Mouse (Mus musculus): ENCODE measurements around the gene Nppa. TPM values are rescaled to one million over a fixed set of nuclear protein-coding genes. Genes with fewer than 3 reads are reported as not detected.

Nppa gene
- total and polyA plus RNA-seq, 3 experiments: 0.26 TPM; not detected in 2

DNA sequence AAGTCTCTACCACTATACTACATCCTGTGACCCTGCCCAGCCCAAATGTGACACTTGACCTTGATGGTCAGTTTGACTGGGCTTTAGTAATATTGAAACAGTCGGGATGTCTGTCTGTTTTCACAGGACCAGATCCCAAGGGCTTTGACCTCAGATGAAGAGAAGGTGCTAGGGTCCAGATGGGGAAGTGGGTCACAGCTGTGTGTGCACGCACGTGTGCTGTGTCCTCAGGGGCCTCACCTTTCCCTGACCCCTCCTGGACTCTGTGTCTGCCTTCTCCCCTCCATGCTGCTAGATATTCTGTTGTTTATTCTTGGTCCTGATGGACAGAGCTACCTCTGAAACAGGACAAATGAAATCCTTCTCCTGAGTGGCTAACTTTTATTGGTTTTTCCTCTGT, 10.8 kb downstream of the Nppa start:
- H3K4me3 ChIP-seq (ENCODE audit: control insufficient read depth in 1 of 2, insufficient read depth in 1 of 2, low read depth in 2 of 2, low read length in 2 of 2): no peak overlapping the region
- no peaks in the 10 kb centered on the region; a peak in 1 of 4 replicates for H3K36me3 ChIP-seq (ENCODE audit: control insufficient read depth in 1 of 2, insufficient read depth in 2 of 2, low read length in 2 of 2)
- no peaks in the 10 kb centered on the region for H3K27me3 ChIP-seq (ENCODE audit: control insufficient read depth in 1 of 2, insufficient read depth in 2 of 2, low read length in 2 of 2)
- no peak for DNase-seq (ENCODE audit: low read depth, low spot score)
- no peaks in the 10 kb centered on the region for H3K9me3 ChIP-seq (replicated peaks; ENCODE audit: insufficient read depth, low read length)
- no peaks in the 10 kb centered on the region for H3K79me2 ChIP-seq (ENCODE audit: control insufficient read depth, insufficient read depth, low read length, poor library complexity)
- H3K4me1 ChIP-seq (ENCODE audit: control insufficient read depth in 1 of 2, insufficient read depth in 2 of 2, low read length in 2 of 2): no peaks in the 10 kb centered on the region
- no peak overlapping the region for H3K9ac ChIP-seq (ENCODE audit: control insufficient read depth, low read depth, low read length, poor library complexity, severe bottlenecking)
- H3K27ac ChIP-seq (ENCODE audit: control insufficient read depth, low read depth, low read length): no peak overlapping the region
- TF ChIP-seq ZC3H11A (IDR thresholded peaks at IDR 0.05; ENCODE audit: low read depth, low read length) (no peak), NELFE (IDR thresholded peaks at IDR 0.05; ENCODE audit: low read depth, low read length) (no peak), TCF12 (IDR thresholded peaks at IDR 0.05; ENCODE audit: low read depth, low read length) (no peak), GATA1 (IDR thresholded peaks at IDR 0.05; ENCODE audit: low read depth, low read length) (no peak), MYB (IDR thresholded peaks at IDR 0.05; ENCODE audit: low read depth, low read length) (no peak), POLR2AphosphoS5 (IDR thresholded peaks at IDR 0.05; ENCODE audit: borderline replicate concordance, low read depth, low read length) (no peak), NRF1 (IDR thresholded peaks at IDR 0.05; ENCODE audit: insufficient read depth, low read depth, low read length, poor library complexity, severe bottlenecking) (no peak), POLR2AphosphoS2 (IDR thresholded peaks at IDR 0.05; ENCODE audit: low read length) (no peak), TBP (IDR thresholded peaks at IDR 0.05; ENCODE audit: low read depth, low read length) (no peak)

GRCm38 (mm10) chr4:148012216-148012615, 11.7 kb downstream of the Nppa start:
- Histone ChIP-seq H3K4me3 (ENCODE audit: control insufficient read depth in 1 of 2, insufficient read depth in 1 of 2, low read depth in 2 of 2, low read length in 2 of 2) (no peak overlapping the region), H3K9me3 (replicated peaks; ENCODE audit: insufficient read depth, low read length) (no peaks in the 10 kb centered on the region), H3K36me3 (ENCODE audit: control insufficient read depth in 1 of 2, insufficient read depth in 2 of 2, low read length in 2 of 2) (no peaks in the 10 kb centered on the region; a peak in 1 of 4 replicates)

GRCm38 (mm10) chr4:148015418-148015817, 14.9 kb downstream of the Nppa start:
- Histone ChIP-seq H3K4me1 (ENCODE audit: control insufficient read depth in 1 of 2, insufficient read depth in 2 of 2, low read length in 2 of 2) (no peaks in the 10 kb centered on the region), H3K9ac (ENCODE audit: control insufficient read depth, low read depth, low read length, poor library complexity, severe bottlenecking) (no peak overlapping the region), H3K27ac (ENCODE audit: control insufficient read depth, low read depth, low read length) (no peak overlapping the region), H3K27me3 (ENCODE audit: control insufficient read depth in 1 of 2, insufficient read depth in 2 of 2, low read length in 2 of 2) (no peaks in the 10 kb centered on the region), H3K36me3 (ENCODE audit: control insufficient read depth in 1 of 2, insufficient read depth in 2 of 2, low read length in 2 of 2) (no peaks in the 10 kb centered on the region), H3K79me2 (ENCODE audit: control insufficient read depth, insufficient read depth, low read length, poor library complexity) (no peaks in the 10 kb centered on the region), H3K9me3 (replicated peaks; ENCODE audit: insufficient read depth, low read length) (no peaks in the 10 kb centered on the region), H3K4me3 (ENCODE audit: control insufficient read depth in 1 of 2, insufficient read depth in 1 of 2, low read depth in 2 of 2, low read length in 2 of 2) (no peak overlapping the region)
- peak; percentile 22 for TF ChIP-seq RAD21 (IDR thresholded peaks at IDR 0.05; ENCODE audit: low read depth, low read length)
- no peak for TF ChIP-seq TCF12 (IDR thresholded peaks at IDR 0.05; ENCODE audit: low read depth, low read length)
- no peak for TF ChIP-seq POLR2AphosphoS5 (IDR thresholded peaks at IDR 0.05; ENCODE audit: borderline replicate concordance, low read depth, low read length)
- TF ChIP-seq ZMIZ1 (IDR thresholded peaks at IDR 0.05; ENCODE audit: low read depth, low read length): no peak
- peak; percentile 49 for TF ChIP-seq SMC3 (IDR thresholded peaks at IDR 0.05; ENCODE audit: low read depth, low read length)
- TF ChIP-seq CTCF (IDR thresholded peaks at IDR 0.05 in 2 of 3, conservative IDR thresholded peaks at IDR 0.05 in 1 of 3; ENCODE audit: control insufficient read depth in 1 of 3, insufficient read depth in 1 of 3, low read depth in 2 of 3, low read length in 3 of 3, poor library complexity in 1 of 3, severe bottlenecking in 1 of 3): peak; percentile 57 to 71 (median 65)
- DNase-seq (ENCODE audit: low read depth, low spot score): peak; percentile 33

More at GRCm38 (mm10) chr4:148012216-148012615, 11.7 kb downstream of the Nppa start:
- DNase-seq (ENCODE audit: low read depth, low spot score): no peak
- no peaks in the 10 kb centered on the region for H3K27me3 ChIP-seq (ENCODE audit: control insufficient read depth in 1 of 2, insufficient read depth in 2 of 2, low read length in 2 of 2)
- H3K4me1 ChIP-seq (ENCODE audit: control insufficient read depth in 1 of 2, insufficient read depth in 2 of 2, low read length in 2 of 2): no peaks in the 10 kb centered on the region
- TF ChIP-seq ZC3H11A (IDR thresholded peaks at IDR 0.05; ENCODE audit: low read depth, low read length): no peak
- no peak for TF ChIP-seq POLR2AphosphoS5 (IDR thresholded peaks at IDR 0.05; ENCODE audit: borderline replicate concordance, low read depth, low read length)
- no peak for TF ChIP-seq KAT2A (conservative IDR thresholded peaks at IDR 0.05; ENCODE audit: low read depth, low read length)
- TF ChIP-seq USF2 (IDR thresholded peaks at IDR 0.05; ENCODE audit: borderline replicate concordance in 1 of 2, insufficient read depth in 1 of 2, low read depth in 1 of 2, low read length in 2 of 2): no peak
- TF ChIP-seq MAFK (IDR thresholded peaks at IDR 0.05; ENCODE audit: borderline replicate concordance, low read depth, low read length): no peak
- no peak for TF ChIP-seq CTCF (IDR thresholded peaks at IDR 0.05 in 2 of 3, conservative IDR thresholded peaks at IDR 0.05 in 1 of 3; ENCODE audit: control insufficient read depth in 1 of 3, insufficient read depth in 1 of 3, low read depth in 2 of 3, low read length in 3 of 3, poor library complexity in 1 of 3, severe bottlenecking in 1 of 3)
- no peak for TF ChIP-seq E2F4 (IDR thresholded peaks at IDR 0.05; ENCODE audit: borderline replicate concordance, low read depth, low read length)
- no peak for TF ChIP-seq ZMIZ1 (IDR thresholded peaks at IDR 0.05; ENCODE audit: low read depth, low read length)
- no peak for TF ChIP-seq GABPA (IDR thresholded peaks at IDR 0.05; ENCODE audit: low read depth, low read length)
- H3K9ac ChIP-seq (ENCODE audit: control insufficient read depth, low read depth, low read length, poor library complexity, severe bottlenecking): no peak overlapping the region
- H3K79me2 ChIP-seq (ENCODE audit: control insufficient read depth, insufficient read depth, low read length, poor library complexity): no peaks in the 10 kb centered on the region
- H3K27ac ChIP-seq (ENCODE audit: control insufficient read depth, low read depth, low read length): no peak overlapping the region
